Mouse (Mus musculus) myocyte (in vitro differentiated cells): Measurements from ENCODE around the gene 4931428L18Rik. TPM values are rescaled to one million over a fixed set of nuclear protein-coding genes. Genes with fewer than 3 reads are reported as not detected.

Source experiments
- H3K27me3 ChIP-seq: one replicate; pipeline ENCODE4 v1.6.1; 2011; ENCODE audit not compliant: control insufficient read depth, insufficient read depth, insufficient read length
- H3K36me3 ChIP-seq: one replicate; pipeline ENCODE4 v1.6.1; 2011; ENCODE audit not compliant: control insufficient read depth, insufficient read depth
- H3K4me2 ChIP-seq: one replicate; pipeline ENCODE4 v1.6.1; 2011; ENCODE audit warnings: low read depth, control low read depth
- H3K4me3 ChIP-seq: one replicate; pipeline ENCODE4 v1.5.1; 2011; ENCODE audit warnings: mild to moderate bottlenecking, control low read depth, moderate library complexity
- H3K79me2 ChIP-seq: one replicate; pipeline ENCODE4 v1.6.1; 2011; ENCODE audit not compliant: control insufficient read depth, insufficient read depth
- H3ac ChIP-seq: one replicate; pipeline ENCODE4 v1.6.1; 2011; ENCODE audit not compliant: control insufficient read depth, insufficient read length
- CEBPB ChIP-seq: IDR thresholded peaks from 2 replicates; pipeline ENCODE4 v1.6.1; 2011; ENCODE audit warnings: mild to moderate bottlenecking, moderate library complexity; ENCODE audit not compliant: poor library complexity, insufficient read depth, severe bottlenecking
- E2F4 ChIP-seq: IDR thresholded peaks from one replicate; pipeline ENCODE4 v1.6.1; 2011; ENCODE audit warnings: mild to moderate bottlenecking, control low read depth, moderate library complexity; ENCODE audit not compliant: insufficient read depth
- MAX ChIP-seq: IDR thresholded peaks from one replicate; pipeline ENCODE4 v1.6.1; 2011; ENCODE audit warnings: low read depth, mild to moderate bottlenecking, control low read depth
- MYOD1 ChIP-seq, 3 experiments: IDR thresholded peaks; one replicate each; pipeline ENCODE4 v1.6.1; 2011; ENCODE audit warnings: control low read depth in 2 of 3, low read depth in 2 of 3, mild to moderate bottlenecking in 2 of 3, moderate library complexity in 1 of 3; ENCODE audit not compliant: insufficient read length in 2 of 3, control insufficient read depth in 1 of 3
- MYOG ChIP-seq, 3 experiments: IDR thresholded peaks; one replicate each; pipeline ENCODE4 v1.6.1; 2011; ENCODE audit warnings: control low read depth in 2 of 3, low read depth in 2 of 3, mild to moderate bottlenecking in 2 of 3; ENCODE audit not compliant: insufficient read length in 2 of 3, control insufficient read depth in 1 of 3, insufficient read depth in 1 of 3
- POLR2A ChIP-seq: IDR thresholded peaks from one replicate; pipeline ENCODE4 v1.6.1; 2011; ENCODE audit warnings: low read depth, mild to moderate bottlenecking, control low read depth, moderate library complexity; ENCODE audit not compliant: insufficient read length
- POLR2AphosphoS2 ChIP-seq: IDR thresholded peaks from one replicate; pipeline ENCODE4 v1.6.1; 2011; ENCODE audit warnings: low read depth, control low read depth; ENCODE audit not compliant: insufficient read length
- REST ChIP-seq: IDR thresholded peaks from one replicate; pipeline ENCODE4 v1.6.1; 2011; ENCODE audit warnings: mild to moderate bottlenecking, control low read depth, moderate library complexity; ENCODE audit not compliant: insufficient read depth, insufficient read length
- SRF ChIP-seq: IDR thresholded peaks from one replicate; pipeline ENCODE4 v1.6.1; 2011; ENCODE audit warnings: low read depth; ENCODE audit not compliant: control insufficient read depth, insufficient read length
- TCF12 ChIP-seq: IDR thresholded peaks from one replicate; pipeline ENCODE4 v1.6.1; 2011; ENCODE audit warnings: mild to moderate bottlenecking, control low read depth; ENCODE audit not compliant: poor library complexity, insufficient read depth, severe bottlenecking
- TCF3 ChIP-seq: IDR thresholded peaks from one replicate; pipeline ENCODE4 v1.6.1; 2011; ENCODE audit warnings: low read depth, control low read depth; ENCODE audit not compliant: insufficient read length
- USF1 ChIP-seq: IDR thresholded peaks from one replicate; pipeline ENCODE4 v1.6.1; 2011; ENCODE audit warnings: low read depth, mild to moderate bottlenecking, control low read depth, moderate library complexity
- polyA plus RNA-seq: library from polyadenylated mRNA; unstranded; fragments of >200 nt; fragmentation: generic; extraction: Trizol; gene quantifications from one replicate; pipeline ENCODE4 v1.2.1, GENCODE M21; 2012; ENCODE audit warnings: missing spikeins

Gene 4931428L18Rik
- polyA plus RNA-seq, 1 experiment: 0.16 TPM

DNA sequence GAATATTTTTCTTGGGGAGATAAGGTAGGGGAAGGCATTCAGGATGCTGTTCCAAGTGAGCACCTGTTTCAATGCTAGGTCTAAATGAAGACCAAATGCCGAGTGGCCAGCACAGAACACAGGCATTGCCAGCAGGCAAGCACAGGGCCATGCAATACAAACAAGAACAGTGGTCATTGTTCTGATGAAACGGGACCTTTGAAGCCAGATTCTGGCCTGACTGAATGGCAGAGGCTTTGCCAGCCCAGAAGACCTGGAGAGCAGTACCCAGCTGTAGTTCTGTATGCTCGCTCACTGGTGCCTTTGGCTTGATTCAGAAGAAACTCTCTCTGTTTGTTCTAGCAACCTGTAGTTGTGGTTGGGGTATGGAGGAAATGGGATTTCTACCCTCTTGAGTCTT is 47.1 kb downstream of the 4931428L18Rik start:
- H3K4me3 ChIP-seq: no peak overlapping the region
- H3K4me2 ChIP-seq: no peak overlapping the region
- no peaks in the 10 kb centered on the region for H3K27me3 ChIP-seq
- no peaks in the 10 kb centered on the region for H3K36me3 ChIP-seq
- no peaks in the 10 kb centered on the region for H3K79me2 ChIP-seq
- TF ChIP-seq TCF3 (no peak), TCF12 (no peak), POLR2A (no peak), MYOD1 (IDR thresholded peaks at IDR 0.05; ENCODE audit: control insufficient read depth in 1 of 3, insufficient read length in 2 of 3, low read depth in 2 of 3) (no peak), CEBPB (no peak), USF1 (no peak), POLR2AphosphoS2 (no peak)
- H3ac ChIP-seq: no peak overlapping the region

DNA sequence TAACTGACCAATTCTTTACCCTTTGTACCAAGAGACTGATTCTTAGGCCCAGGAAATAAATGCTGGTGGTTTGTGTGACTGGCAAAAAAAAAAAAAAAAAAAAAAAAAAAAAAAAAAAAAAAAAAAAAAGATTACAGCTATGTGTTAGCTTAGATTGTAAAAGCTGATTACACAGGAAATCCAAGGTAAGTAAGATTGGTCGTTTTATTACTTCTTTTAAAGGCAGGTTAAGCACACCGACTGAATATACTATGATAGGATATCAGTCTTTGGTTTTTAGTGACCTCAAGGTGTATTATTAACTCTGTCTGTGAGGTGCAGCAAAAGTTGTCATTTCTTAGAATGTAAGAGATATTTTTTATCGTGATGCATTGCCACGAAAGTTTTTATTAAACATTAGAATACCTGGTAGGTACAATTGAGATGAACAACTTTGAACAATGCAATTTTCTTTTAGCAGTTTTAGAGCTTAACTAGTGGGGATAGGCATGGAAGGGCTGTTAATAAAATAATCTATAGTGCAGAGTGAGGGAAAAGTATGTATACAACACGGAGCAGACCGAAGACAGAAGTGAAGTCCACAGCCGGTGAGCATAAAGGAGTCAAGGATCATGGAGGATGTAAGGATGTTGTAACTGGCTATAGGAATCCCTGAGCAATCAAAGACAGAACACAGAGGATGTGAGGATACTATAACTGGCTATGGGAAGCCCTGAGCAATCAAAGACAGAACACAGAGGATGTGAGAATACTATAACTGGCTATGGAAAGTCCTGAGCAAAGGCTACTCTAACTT is 57.0 kb downstream of the 4931428L18Rik start:
- H3K4me2 ChIP-seq: no peak overlapping the region
- H3K36me3 ChIP-seq: no peaks in the 10 kb centered on the region

DNA sequence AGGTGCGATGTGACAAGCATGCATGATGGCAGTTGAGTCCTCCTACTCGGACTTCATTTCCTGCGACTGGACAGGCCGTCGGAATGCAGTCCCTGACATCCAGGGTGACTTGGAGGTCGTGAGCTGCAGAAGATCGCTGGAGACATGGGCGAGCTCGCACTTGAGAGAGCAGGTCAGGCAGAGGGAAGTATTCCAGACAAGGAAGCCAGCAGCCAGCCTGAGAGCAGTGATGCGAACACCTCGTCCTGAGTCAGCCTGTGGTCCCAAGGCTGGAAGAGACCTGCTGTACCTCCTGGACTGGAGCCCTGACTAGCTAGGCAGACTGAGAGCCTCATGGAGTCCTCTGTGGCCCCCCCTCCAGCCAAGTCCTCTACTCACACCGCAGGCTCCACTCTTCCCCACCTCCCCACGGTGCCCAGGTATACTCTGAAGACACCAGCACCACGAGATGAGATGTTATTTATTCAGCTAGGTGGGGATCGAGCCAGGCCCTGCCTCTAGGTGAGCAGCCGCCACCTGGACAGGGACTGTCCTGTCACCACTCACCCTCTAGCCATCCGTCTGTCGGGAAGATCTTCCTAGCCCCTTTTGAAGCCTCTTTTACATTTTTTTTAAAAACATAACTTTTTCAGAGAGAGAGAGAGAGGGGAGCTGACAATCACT is 57.8 kb downstream of the 4931428L18Rik start:
- no peaks in the 10 kb centered on the region for H3K27me3 ChIP-seq
- no peak overlapping the region for H3K4me3 ChIP-seq
- no peak overlapping the region for H3ac ChIP-seq
- no peaks in the 10 kb centered on the region for H3K79me2 ChIP-seq
- H3K36me3 ChIP-seq: no peaks in the 10 kb centered on the region
- no peak overlapping the region for H3K4me2 ChIP-seq
- TF ChIP-seq MAX (no peak), USF1 (no peak), E2F4 (no peak), REST (no peak), CEBPB (no peak), POLR2AphosphoS2 (no peak), MYOD1 (IDR thresholded peaks at IDR 0.05; ENCODE audit: control insufficient read depth in 1 of 3, insufficient read length in 2 of 3, low read depth in 2 of 3) (no peak), SRF (no peak), TCF12 (no peak), MYOG (IDR thresholded peaks at IDR 0.05; ENCODE audit: control insufficient read depth in 1 of 3, insufficient read depth in 1 of 3, insufficient read length in 2 of 3, low read depth in 2 of 3) (no peak), TCF3 (no peak), POLR2A (no peak)

More for the DNA sequence above, 57.0 kb downstream of the 4931428L18Rik start:
- no peaks in the 10 kb centered on the region for H3K27me3 ChIP-seq
- H3ac ChIP-seq: no peak overlapping the region
- H3K4me3 ChIP-seq: no peak overlapping the region
- no peaks in the 10 kb centered on the region for H3K79me2 ChIP-seq
- no peak for TF ChIP-seq USF1
- TF ChIP-seq MYOD1 (IDR thresholded peaks at IDR 0.05; ENCODE audit: control insufficient read depth in 1 of 3, insufficient read length in 2 of 3, low read depth in 2 of 3): no peak
- TF ChIP-seq CEBPB: no peak

DNA sequence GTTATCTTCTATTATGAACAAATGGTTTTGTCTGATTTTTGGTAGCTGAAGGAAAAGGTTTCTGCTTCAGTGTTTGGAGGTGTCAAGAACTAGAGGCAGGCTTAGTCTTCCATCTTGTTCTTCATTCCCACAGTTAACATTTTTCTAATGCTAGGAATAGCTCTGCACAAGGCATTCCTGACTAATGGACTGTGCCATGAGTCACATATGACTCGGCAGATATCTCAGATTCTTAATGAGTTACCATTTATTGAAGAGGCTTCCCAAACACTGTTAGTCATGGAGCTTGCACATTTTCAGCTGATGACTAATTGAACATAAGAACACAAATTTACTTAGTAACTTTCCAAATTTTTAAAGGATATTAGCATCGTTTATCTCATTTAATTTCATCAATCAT is 65.6 kb downstream of the 4931428L18Rik start:
- Histone ChIP-seq H3K36me3 (no peaks in the 10 kb centered on the region), H3K27me3 (no peaks in the 10 kb centered on the region), H3ac (no peak overlapping the region), H3K4me2 (no peak overlapping the region), H3K4me3 (no peak overlapping the region), H3K79me2 (no peaks in the 10 kb centered on the region)
- TF ChIP-seq TCF12 (no peak), TCF3 (no peak), MYOD1 (IDR thresholded peaks at IDR 0.05; ENCODE audit: control insufficient read depth in 1 of 3, insufficient read length in 2 of 3, low read depth in 2 of 3) (no peak), E2F4 (no peak)

DNA sequence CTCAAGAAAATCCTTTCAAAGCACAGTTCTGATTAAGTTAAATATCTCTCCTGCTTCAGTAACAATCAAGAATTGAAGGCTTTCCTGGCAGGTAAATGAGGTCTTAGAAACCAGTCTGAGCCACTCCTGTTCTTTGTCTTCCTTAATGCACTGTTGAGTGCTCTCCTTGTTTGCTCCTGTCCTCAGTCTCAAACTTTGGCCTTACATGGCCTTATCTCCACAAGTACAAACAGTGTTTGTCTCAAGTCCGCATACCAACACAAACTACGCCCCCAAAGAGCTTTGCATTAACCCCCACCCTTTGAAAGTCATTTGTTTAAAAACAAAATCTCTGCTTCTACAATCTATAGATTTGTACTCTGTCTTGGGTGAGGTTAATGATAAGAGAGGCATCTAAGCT is 66.3 kb downstream of the 4931428L18Rik start:
- TF ChIP-seq MYOG (IDR thresholded peaks at IDR 0.05; ENCODE audit: control insufficient read depth in 1 of 3, insufficient read depth in 1 of 3, insufficient read length in 2 of 3, low read depth in 2 of 3) (no peak), POLR2A (no peak), TCF12 (no peak), USF1 (no peak), REST (no peak), MAX (no peak), CEBPB (no peak), TCF3 (no peak), E2F4 (no peak), SRF (no peak), POLR2AphosphoS2 (no peak), MYOD1 (IDR thresholded peaks at IDR 0.05; ENCODE audit: control insufficient read depth in 1 of 3, insufficient read length in 2 of 3, low read depth in 2 of 3) (no peak)
- Histone ChIP-seq H3ac (no peak overlapping the region), H3K79me2 (no peaks in the 10 kb centered on the region), H3K4me3 (no peak overlapping the region), H3K36me3 (no peaks in the 10 kb centered on the region), H3K27me3 (no peaks in the 10 kb centered on the region), H3K4me2 (no peak overlapping the region)
